ENCODE assay signal across 11 mouse cellular contexts in the genomic region with DNA sequence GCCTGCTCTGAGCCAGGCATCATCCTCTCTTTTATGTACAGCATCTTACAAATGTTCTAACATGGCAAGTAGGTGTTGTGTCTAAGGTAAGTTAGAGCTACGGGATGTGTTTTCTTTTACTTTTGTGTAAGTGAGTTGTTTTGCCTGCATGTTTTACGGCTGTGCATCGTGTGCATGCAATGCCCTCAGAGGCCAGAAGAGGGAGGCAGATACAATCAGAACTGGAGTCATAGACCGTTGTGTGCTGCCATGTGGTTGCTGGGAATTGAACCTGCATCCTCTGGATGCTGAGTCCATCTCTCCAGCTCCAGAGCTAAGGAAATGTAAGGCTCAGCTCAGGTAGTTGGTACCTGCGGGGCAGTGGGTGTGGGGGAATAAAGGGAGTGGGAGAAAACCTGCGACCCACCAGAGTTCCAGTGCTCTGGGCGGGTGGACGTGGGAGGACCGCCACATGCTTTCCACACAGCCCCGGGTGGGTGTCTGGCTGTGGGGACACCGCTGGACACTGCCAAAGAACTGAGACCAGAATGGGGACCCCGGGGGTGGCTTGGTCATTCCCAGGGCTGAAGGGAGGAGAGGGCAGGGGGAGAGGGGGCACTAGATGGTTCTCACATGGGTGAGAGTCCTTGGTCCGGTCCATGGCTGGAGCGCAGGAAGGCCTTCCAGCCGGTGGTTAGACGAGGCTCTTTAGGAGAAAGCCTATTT.
DNase-seq lines count a peak whose midpoint lies in the region; ATAC-seq and TF ChIP-seq lines count a peak whose summit lies in the region.
"Had no signal": no experiment of that assay in that cellular context is flagged by ENCODE, and none has a peak within 500 bp of the region (broad histone marks: within the 10 kb centered on the region; RNA-seq: fewer than 3 reads in every experiment).

No protein-coding gene starts in this region.

- ATAC-seq in kidney, postnatal 0 days (replicated peaks; ENCODE audit: low FRiP score, low read depth) = no peak

- no peak overlapping the region for H3K4me3 ChIP-seq in kidney, postnatal 0 days (replicated peaks; ENCODE audit: low read depth, low read length)
- H3K4me3 ChIP-seq in embryonic fibroblast, embryonic 13.5 days (ENCODE audit: insufficient read depth, low read length) = no peak overlapping the region
- H3K4me3 ChIP-seq: neural tube, embryonic 15.5 days had no signal

- 93% methylated on average over 16 of the region's 16 CpGs for WGBS in kidney, postnatal 0 days

- DNase-seq in adrenal gland, postnatal 10 days = peak; percentile 8
- no peak for DNase-seq in adrenal gland, adult 8-10 months
- DNase-seq in kidney, postnatal 0 days (ENCODE audit: low spot score) = no peak
- DNase-seq in kidney, adult 18-20 months = no peak
- peak; percentile 7 for DNase-seq in 416B (ENCODE audit: low read depth)
- no peak for DNase-seq in embryo, embryonic 10.5 days (ENCODE audit: low spot score)
- DNase-seq in urinary bladder, postnatal 10 days (ENCODE audit: low spot score) = no peak
- DNase-seq: adrenal gland, postnatal 36 days; embryo, embryonic 11 days had no signal

- H3K27ac ChIP-seq in kidney, postnatal 0 days = no peak overlapping the region
- H3K27ac ChIP-seq in embryonic fibroblast, embryonic 13.5 days (ENCODE audit: insufficient read depth, low read length) = no peak overlapping the region
- H3K27ac ChIP-seq: neural tube, embryonic 15.5 days had no signal

- no peaks in the 10 kb centered on the region for H3K4me1 ChIP-seq in kidney, postnatal 0 days (replicated peaks; ENCODE audit: insufficient read depth, low read length)
- no peaks in the 10 kb centered on the region for H3K4me1 ChIP-seq in embryonic fibroblast, embryonic 13.5 days (ENCODE audit: control insufficient read depth, insufficient read depth, low read length)
- H3K4me1 ChIP-seq: neural tube, embryonic 15.5 days had no signal

- H3K4me2 ChIP-seq in kidney, postnatal 0 days (ENCODE audit: low read length) = no peak overlapping the region
- H3K4me2 ChIP-seq: neural tube, embryonic 15.5 days had no signal

- H3K9ac ChIP-seq in kidney, postnatal 0 days (ENCODE audit: low read depth, low read length) = no peak overlapping the region
- H3K9ac ChIP-seq: neural tube, embryonic 15.5 days had no signal

- TF ChIP-seq POLR2A in embryonic fibroblast, embryonic 13.5 days (IDR thresholded peaks at IDR 0.05; ENCODE audit: low read depth, low read length) = no peak

- no peaks in the 10 kb centered on the region for H3K9me3 ChIP-seq in kidney, postnatal 0 days (replicated peaks; ENCODE audit: low read length)
- H3K9me3 ChIP-seq: neural tube, embryonic 15.5 days had no signal

- H3K36me3 ChIP-seq in kidney, postnatal 0 days (ENCODE audit: insufficient read depth, low read length) = no peaks in the 10 kb centered on the region
- H3K36me3 ChIP-seq: neural tube, embryonic 15.5 days had no signal

- no peaks in the 10 kb centered on the region for H3K27me3 ChIP-seq in kidney, postnatal 0 days (ENCODE audit: insufficient read depth, low read length)
- H3K27me3 ChIP-seq: neural tube, embryonic 15.5 days had no signal

- peak; percentile 57 for TF ChIP-seq CTCF in kidney, postnatal 0 days (IDR thresholded peaks at IDR 0.05; ENCODE audit: low read depth)
- peak; percentile 10; the same call in 1 of the 2 replicates for TF ChIP-seq CTCF in embryonic fibroblast, embryonic 13.5 days (IDR thresholded peaks at IDR 0.05; ENCODE audit: borderline replicate concordance, insufficient read depth, low read length)

Comparison
In these comparisons a context has a peak if more than half of its experiments do, and no peak if none do; other contexts are left out.
1. DNase-seq: peak in adrenal gland, postnatal 10 days (single experiment) and 416B (single experiment); none in adrenal gland, adult 8-10 months (single experiment), kidney, postnatal 0 days (single experiment), kidney, adult 18-20 months (single experiment), embryo, embryonic 10.5 days (single experiment) and urinary bladder, postnatal 10 days (single experiment).